Mouse (Mus musculus) T-helper 2 cell (primary cell): ENCODE results near the gene Rfc2.

Source experiments
- in situ Hi-C: fragments of 300-600 bp; cut with MboI, MseI; formaldehyde crosslinking; loops from one replicate; pipeline ENCODE4 v1.15.1; 2025; ENCODE audit warnings: high pct_unique_total_duplicates

Gene Rfc2

DNA sequence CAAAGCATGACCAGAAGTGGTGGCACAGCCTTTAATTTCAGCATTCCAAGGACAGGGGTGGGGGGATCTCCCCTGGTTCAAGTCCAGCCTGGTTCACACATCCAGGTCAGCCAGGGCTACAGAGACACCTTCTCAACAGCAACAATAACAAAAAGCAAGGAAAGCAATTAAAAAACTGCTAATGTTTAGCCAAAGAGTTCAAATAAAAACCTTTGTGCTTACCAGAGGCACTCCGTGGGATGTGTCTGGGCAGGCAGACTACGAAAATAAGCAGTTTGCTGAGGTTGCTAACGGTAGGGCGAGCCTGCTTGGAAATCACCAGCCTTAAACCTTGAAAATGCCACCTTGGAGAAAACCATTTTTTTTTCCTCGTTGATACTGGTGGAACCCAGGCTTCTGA is at the start of gene Rfc2:
Gene Rfc2 (plus strand): TSS at position 221 of the 400 bp plus-strand sequence.
- in situ Hi-C loops: loop anchor here (5.0 kb wide), 1 partner anchor 79 kb away; no protein-coding TSS in a partner anchor

DNA sequence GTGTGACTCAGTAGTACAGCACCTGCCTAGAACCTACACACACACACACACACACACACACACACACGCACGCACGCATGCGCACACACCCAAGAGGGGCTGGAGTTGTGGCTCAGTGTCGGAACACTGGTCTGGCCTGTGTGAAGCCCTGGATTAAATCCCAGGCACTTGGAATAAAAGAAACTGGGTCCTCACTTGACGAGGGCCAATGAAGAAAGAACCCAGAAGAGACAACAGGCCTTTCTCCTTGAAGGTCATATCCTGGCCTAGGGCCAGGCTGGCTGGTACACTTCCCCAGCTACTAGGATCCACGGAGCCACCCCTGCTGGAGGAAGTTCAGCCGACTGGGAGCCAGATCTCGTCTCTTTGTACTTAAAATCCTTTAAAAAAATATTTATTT is 49.6 kb upstream of the Rfc2 start:
- in situ Hi-C loops: no loop called here

DNA sequence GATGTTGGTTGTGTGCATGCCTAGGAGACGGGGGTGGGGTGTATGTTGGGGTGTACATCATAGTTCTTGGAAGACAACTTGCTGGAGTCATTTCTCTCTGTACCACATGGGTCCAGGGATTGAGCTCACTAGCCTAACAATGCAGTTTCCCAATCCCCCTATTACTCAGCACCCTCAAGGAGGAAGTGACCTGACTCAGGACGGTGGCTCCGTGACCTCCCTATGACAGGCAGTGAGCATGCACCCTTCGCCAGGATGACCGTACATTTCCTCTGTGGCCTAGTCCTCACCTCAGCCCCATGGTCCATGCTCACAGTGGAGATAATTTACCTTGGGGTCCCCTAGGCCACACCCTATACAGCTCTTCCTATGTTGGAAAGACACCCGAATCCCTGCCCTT is 48.7 kb upstream of the Rfc2 start:
- in situ Hi-C loops: no loop called here

DNA sequence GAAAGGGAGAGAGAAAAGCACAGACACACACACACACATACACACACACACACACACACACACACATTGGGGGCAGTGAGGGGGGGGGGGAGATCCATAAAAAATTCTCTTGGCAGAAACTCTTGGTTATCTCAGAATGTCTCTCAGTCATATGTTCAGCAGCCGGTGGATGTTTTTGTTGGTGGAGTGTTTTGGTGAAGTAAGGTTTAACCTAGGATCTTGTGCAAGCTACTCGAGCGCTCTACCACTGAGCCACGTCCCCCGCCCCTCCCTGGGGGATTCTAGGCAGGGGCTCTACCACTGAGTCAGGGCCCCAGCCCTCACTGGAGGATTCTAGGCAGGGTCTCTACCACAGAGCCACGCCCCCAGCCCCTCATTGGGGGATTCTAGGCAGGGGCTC is 45.1 kb upstream of the Rfc2 start:
- in situ Hi-C loops: no loop called here

DNA sequence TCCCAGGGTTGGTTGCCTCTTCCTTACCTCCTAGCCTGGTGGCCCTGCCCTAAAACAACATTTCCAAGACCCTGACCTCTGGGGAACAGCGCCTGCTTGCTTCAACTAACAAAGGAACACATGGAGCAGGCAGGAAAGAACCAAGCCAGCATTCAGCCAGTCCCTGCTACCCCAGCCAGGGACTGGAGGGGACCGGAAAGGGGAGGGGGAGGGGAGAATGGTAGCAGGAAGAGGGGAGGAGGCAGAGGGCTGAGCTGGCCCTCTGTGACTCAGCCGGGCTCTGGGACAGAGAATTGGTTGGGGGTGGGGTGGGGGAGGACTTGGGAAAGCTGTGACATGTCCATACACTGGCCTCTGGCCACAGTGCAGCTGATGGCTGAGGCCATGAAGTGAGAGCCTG is 41.3 kb upstream of the Rfc2 start:
- in situ Hi-C loops: no loop called here

DNA sequence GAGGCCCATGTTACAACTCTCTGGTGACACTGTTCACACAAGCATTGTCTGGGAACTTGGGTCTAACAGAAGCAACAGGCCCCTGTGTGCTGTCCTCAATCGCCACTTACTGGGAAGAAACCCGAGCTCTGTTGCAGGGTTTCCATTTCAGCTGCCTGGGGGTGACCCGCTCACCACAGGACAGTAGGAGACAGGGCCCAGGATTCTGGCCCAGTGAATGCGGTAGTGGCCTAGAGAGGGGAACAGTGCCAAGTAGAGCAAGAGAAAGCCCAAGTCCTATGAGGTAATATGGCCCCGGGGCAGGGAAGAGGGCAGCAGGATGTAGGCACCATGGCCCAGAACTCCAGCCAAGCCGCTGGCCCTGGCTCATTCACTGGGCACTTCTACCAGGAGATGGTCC is 40.3 kb upstream of the Rfc2 start:
- in situ Hi-C loops: no loop called here

DNA sequence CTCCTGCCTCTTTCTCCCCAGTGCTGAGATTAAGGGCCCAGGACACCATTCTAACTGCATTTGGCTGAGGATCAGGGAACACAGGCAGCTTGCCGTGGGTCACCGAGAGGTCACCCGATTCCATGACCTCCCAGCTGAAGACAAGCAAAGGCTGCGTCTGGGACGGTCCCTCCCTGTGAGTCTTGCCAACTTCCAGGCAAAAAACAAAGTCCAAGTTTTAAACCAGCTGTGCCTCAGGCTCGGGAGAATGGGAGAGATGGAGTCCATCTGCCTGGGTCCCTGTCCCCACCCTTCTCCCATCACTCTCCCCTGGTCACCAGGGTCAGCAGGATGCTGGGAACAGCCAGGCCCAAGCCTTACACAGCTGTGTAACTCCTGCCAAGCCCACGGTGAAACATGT is 39.5 kb upstream of the Rfc2 start:
- in situ Hi-C loops: no loop called here

DNA sequence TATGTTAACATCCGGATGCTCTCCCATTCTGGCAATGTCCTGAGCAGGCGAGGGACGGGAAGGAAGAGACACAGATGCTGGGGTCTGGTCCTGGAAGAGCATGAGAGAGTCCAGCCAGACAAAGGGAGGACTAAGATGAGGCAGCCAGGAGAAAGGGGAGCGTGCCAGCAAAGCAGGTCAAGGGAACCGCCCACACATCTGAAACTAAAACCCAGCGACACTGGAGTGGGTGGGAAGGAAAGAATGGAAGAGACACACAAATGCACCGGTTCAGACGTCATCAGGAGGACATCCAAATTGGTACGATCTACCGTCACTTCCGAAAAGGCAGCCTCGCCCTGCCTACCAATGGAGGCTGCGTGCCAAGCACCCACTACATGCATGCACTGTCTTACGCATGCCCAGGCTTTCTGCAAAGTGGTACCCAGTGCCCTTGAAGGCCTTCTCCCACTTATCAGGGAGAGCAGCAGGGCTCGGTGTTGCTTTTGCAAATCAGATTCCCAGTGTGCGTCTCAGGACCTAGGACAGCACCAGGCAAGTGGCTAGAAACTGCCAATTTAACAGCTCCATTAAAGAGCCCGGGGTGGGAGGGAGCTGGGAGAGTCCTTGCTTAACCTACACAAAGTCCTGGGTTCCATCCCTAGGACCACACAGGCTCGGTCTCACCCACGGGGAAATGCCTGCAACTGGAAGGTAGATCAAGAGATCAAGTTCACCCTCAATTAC is 36.5 kb upstream of the Rfc2 start:
- in situ Hi-C loops: no loop called here

DNA sequence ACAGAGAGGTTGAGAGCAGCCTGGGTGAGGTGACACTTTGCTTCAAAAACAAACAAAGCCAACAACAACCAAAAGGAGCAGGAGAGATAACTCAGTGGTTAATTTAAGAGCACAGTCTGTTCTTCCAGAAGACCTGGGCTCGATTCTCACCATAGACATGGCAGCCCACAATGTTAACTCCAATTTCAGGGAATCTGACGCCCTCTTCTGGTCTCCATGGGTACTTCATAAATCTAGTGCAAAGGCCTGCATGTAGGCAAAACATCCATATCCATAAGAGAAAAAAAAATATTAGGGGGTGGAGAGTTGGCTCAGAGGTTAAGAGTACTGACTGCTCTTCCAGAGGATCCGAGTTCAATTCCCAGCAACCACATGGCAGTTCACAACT is 35.9 kb upstream of the Rfc2 start:
- in situ Hi-C loops: no loop called here

DNA sequence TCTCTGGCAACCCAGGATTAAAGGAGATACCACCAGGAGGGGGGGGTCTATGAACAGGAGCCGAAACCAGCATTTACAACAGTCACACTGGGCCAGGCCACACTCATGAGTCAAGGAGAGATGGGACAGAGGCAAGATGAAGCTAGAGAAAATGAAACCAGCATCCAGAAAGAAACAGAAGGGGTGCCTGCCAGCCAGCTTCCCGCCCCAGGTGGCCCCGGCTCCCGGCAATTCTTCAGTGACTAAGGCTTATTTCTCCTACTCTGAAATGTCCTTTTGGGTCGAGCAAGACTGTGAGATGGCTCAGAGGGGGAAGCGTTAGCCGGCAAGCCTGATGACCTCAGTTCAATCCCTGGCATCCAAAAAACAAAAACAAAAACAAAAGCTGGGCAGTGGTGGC is 34.4 kb upstream of the Rfc2 start:
- in situ Hi-C loops: no loop called here

DNA sequence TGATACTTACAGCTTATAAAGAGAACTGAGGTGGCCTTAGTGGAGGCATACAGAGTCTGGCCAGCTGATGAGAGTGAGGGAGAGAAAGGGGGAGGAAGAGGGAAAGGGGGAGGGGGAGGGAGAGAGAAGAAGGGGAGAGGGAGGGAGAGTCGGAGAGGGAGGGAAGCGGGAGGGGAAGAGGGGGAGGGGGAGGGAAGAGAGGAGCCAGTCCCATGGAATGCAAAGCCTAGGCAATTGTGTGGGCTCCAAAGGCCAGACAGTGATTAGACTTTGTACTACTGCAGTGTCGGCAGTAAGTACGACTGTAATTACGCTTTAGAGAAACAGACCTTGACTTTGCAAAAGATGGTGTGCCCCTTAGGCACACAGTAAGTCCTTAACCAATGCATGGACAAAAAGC is 32.9 kb upstream of the Rfc2 start:
- in situ Hi-C loops: no loop called here

DNA sequence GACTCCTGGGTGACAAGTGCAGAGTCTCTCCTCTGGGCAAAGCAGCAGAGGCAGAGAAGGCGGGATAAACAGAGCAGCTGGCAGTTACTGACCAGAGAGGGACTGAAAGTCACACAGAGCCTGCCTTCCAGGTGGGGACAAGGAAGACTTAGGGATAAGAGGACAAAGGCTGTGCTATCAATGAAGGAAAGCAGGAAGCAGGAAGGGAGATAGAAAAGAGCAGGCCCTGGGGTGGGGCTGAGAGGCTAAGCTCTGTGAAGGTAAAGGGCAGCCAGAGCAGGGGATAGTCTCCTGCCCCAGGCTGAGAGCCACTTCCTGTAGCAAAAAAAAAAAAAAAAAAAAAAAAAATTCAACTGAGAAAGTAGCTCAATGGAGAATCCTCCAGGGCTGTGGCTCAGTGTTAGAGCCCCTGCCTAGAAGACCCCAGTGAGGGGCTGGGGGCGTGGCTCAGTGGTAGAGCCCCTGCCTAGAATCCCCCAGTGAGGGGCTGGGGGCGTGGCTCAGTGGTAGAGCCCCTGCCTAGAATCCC is 31.5 kb upstream of the Rfc2 start:
- in situ Hi-C loops: no loop called here

DNA sequence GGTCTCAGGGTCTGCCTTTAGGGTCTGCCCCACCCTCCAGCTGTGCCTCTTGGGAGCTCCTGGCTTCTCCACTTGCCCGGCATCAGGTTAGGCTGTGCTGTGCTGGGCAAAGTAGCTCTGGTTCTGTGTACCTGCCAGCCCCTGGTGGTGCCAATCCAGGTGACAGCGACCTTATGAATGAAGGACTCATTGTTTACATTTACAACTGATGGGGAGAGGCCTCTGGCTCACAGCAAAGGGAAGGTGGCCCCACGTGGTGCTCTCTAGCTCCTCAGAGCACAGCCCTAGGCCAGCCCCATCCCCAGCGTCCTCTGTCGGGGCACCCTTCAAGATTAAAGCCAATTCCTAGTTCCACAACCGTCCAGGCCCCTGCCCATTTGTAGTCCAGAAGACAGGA is 30.3 kb upstream of the Rfc2 start:
- in situ Hi-C loops: no loop called here

DNA sequence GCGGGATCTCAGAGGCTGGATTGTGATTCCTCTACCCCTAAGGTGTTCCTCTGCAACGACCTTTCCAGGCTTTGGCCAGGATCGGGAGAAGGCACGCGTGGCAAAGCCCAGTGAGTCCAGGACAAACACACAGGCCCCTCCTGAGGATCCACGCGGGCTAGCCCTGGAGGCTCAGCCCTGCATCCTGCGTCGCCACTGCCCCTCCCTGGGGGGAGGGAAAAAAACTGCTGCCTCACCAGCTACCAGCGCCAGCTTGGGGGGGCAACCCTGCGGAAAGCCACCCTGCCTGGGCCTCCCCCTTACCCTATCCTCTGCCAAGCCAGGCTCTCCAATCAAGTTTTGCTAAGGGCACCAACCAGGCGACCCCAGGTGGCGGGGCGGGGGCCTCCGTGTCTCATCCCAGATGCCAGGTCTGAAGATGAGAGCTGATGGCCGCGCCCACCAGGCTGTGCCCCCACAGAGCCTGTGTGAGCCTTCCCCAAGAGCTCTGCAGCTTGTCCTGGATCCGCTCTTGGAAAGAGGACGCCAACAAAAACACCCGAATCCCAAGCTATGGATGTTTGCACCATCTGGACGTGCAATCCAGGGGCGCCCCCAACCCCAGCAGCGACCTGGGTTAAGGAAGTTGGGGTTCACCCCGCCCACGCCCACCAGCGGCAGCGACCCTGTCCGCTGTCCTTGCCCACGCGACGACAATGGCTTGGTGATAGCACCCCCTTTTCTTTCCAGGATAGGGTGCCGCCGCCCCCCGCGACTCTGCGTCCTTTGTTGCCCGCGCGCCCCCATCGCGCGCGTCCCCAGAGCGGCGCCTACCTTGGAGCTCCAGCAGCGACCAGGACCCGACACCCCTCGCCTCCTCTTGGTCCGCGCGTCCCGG is 29.7 kb upstream of the Rfc2 start:
- in situ Hi-C loops: no loop called here

DNA sequence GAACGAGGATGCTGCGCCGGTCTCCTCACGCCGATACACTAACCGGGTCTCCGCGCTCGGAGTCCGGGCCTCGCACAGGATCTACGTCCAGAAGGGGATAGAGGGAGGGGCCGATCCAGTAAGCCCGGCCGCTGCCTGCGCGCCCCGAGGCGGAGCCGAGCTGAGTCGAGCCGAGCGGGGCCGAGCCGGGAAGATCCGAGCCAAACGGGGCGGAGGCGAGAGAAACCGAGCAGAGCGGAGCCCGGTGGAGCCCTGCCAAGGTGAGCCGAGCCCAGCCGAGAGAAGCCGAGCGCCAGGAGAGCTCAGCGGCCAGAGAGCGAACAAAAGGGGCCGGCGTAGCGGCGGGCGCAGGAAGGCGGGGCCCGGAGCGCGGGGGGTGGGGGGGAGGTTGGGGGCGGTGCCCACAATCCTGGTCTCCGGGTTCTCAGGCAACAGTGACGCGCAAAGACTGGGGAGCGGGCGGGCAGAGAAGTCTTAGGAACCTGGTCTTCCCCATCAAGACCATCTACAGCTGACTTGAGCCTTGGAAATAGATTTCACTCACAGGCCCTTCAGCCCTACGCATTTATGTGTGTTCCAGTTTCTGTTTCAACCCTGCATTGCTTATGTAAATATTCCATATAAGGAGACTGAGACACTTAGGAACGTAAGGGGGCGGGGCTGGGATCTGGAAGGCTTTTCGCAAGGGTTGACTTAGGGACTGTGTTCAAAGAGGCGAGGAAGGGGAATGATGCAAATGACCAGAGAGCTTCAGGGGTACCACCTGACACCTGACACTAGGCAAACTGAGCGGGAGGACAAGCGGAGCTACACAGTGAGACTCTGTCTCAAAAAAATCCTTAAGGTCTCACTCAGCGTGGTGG is 28.8 kb upstream of the Rfc2 start, which contains the start of gene Clip2:
Gene Clip2 (minus strand): TSS at position 325 of the 863 bp plus-strand sequence.
- in situ Hi-C loops: no loop called here

DNA sequence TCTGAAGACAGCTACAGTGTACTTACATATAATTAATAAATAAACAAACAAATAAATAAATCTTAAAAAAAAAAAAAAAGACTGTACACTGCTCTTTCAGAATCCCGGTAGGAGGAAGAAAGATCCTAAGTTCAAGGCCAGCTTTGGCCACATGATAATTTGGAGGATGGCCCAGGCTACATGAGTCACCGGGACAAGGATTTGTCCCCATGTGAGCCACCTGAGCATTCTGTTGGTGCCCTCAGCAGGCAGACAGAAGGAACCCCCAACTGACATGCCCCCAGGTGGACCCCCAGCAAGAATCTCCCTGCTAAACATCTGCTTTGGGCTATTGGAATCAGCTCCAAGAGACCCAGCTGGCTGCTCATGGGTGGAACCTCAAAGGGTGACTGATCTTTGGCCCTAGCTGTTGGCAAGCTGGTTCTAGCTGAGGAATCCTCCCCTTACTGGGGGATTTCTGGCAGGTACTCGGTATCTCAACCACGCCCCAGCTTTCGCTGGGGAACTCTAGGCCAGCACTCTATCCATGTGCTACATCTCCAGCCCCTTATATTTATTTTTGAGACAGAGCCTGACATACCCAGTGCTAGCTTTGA is 27.1 kb upstream of the Rfc2 start:
- in situ Hi-C loops: no loop called here

DNA sequence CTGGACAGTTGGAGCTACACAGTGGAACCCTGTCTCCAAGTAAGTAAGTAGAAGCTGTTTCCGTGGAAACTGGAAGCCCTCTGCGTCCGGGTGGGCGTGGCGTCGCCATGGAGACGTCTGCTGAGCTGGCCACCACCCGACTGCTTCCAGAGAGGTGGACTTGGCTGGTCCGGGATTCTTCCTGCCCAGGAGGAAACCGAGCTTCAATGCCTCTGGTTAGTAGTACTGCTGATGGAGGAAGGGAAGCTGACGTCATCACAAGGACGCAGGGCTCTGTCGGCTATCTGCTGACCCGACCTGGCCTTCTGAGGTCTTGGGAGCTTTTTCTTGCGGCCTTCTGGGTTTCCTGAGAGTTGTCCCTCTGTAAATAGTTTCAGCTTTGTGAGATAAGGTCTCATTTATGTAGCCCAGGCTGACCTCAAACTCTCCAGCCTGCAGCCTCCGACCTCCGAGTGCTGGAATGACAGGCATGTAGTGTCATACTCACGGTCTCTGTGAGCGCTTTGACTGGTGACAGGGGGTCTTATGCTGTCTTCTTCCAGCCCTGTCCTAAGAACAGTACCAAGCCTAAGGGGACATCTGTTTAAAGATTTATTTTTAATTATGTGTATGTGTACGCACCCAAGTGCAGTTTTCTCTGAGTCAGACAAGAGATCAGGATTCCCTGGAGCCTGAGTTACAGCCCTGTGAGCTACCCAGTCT is 25.6 kb upstream of the Rfc2 start:
- in situ Hi-C loops: no loop called here

DNA sequence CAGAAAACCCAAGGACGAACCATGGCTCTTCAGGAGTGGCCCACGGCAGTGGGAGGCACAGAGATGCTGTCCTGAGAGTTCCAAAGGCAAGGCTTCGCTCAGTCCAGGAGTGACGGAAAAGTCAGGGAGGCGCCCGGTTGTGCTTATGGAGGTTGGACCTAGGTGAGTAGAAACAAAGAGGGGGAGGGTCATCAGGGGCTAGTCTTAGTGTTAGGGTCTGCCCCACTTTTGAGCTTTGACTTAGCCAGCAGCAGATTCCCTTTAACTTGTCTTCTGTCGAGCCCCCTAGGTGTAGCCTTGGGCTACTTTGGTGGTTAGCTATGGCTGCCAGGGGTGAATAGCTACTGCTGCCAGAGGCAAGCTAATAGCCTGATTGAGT is 21.1 kb upstream of the Rfc2 start, which contains the start of gene Syna:
Gene Syna (minus strand): TSS at position 101 of the 379 bp plus-strand sequence.
- in situ Hi-C loops: no loop called here

DNA sequence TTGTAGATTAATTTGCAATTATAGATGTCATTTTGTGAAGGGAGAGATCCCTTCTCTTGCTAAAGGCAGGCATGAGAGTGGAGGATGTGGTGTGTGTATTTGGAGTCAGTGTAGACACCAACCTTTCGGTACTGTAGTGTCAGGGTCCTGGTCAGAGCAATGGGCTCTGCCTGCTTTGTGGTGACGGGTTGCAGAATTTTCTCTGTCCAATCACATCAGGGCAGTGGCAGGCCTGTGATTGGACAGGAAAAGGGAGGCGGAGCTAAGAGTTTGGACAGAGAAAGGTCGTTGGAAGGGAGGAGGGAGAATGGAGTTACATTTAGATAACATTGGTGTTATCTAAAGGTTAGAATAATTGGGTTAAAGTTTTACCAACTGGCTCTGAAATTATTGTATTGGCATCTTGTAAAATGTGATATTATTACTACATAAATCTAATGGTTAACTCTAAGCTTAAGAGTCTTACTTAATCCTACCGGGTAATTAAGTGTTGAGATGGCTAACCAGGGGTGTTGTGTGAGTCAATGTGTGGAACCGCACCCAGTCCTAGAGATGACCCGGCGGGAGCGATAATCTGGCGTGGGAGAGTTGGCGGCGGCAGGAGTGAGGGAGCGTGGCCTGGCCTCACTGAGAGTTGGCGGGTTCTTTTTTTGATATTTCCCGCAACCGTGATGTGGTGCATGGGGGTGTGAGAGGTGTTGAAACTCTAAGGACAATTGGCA is 20.6 kb upstream of the Rfc2 start:
- in situ Hi-C loops: no loop called here

DNA sequence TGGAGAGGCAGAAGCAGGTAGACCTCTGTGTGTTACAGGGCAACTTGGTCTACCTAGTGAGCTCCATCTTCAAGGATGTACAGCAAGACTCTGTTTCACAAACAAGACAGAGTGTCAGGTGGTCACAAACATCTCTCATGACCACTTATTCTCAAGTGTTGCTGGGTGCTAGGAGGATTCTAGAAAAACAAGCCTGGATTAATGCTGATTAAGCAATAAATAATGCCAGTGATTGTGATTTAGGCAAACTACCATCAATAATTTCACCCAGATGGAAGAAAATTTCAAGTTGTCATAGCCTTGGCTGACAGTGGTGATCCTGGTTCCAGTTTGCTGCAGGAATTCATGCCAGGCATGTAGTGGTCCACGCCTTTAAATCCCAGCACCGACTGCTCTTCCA is 16.9 kb upstream of the Rfc2 start:
- in situ Hi-C loops: no loop called here
